Mouse (Mus musculus): Measurements from ENCODE around the gene Trappc2l. TPM values are rescaled to one million over a fixed set of nuclear protein-coding genes. Genes with fewer than 3 reads are reported as not detected.
"Not testable (repeated sequence)": the region's sequence is repeated elsewhere in the genome, so short reads cannot be mapped to it uniquely, and the experiment has no call there.

Gene Trappc2l
- polyA plus RNA-seq, 1 experiment from 2014 or later, result 49.8 TPM

DNA sequence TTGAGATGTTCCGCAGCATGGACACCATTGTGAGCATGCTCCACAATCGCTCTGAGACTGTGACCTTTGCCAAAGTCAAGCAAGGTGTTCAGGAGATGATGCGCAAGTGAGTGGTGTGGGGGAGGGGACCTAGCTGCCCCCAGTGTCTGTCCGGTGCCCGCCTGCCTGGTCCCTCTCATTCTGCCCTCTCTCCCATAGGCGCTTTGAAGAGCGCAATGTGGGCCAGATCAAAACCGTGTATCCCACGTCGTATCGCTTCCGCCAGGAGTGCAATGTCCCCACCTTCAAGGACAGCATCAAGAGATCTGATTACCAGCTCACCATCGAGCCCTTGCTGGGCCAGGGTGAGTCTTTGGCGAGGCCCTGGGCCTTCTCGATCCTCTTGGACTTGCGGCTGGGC lies 41.4 kb upstream of the Trappc2l start:
- 95% methylated on average over 16 of the region's 16 CpGs for WGBS (ENCODE audit: insufficient replicate concordance)
- peak overlapping the region; percentile 88 for H3K4me2 ChIP-seq
- no peak overlapping the region for H3K27ac ChIP-seq (ENCODE audit: low read depth, low read length)
- H3K9ac ChIP-seq (ENCODE audit: low read depth, low read length), result no peak overlapping the region
- no peaks in the 10 kb centered on the region for H3K27me3 ChIP-seq (ENCODE audit: control insufficient read depth, insufficient read depth, low read length)
- ATAC-seq (replicated peaks; ENCODE audit: insufficient number of reproducible peaks, low FRiP score, low TSS enrichment), result no peak
- H3K4me1 ChIP-seq (ENCODE audit: control insufficient read depth, insufficient read depth, low read length), result peaks cover 37% of the 10 kb centered on the region
- H3K4me3 ChIP-seq (ENCODE audit: low read depth, low read length), result no peak overlapping the region; the same call in 1 of the 2 replicates
- no peaks in the 10 kb centered on the region for H3K9me3 ChIP-seq (replicated peaks; ENCODE audit: control insufficient read depth, low read length)
- peaks cover 34% of the 10 kb centered on the region for H3K36me3 ChIP-seq (ENCODE audit: control insufficient read depth, insufficient read depth, low read length)

DNA sequence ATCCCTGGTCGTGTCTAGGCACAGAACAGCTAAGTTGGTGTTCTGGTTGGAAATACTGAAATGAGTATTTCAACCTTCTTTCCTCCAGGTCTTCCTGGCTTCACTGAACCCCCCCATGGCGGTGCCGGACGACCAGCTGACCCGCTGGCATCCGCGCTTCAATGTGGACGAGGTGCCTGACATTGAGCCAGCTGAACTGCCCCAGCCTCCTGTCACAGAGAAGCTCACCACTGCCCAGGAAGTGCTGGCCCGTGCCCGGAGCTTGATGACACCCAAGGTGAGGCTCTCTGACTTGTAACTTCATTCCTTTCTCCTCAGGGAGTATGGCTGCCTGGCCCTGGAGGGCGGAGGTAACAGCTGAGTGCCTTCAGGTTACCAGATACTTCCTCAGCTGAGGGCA lies 40.3 kb upstream of the Trappc2l start:
- H3K4me3 ChIP-seq (ENCODE audit: low read depth, low read length), result no peak overlapping the region
- no peaks in the 10 kb centered on the region for H3K27me3 ChIP-seq (ENCODE audit: control insufficient read depth, insufficient read depth, low read length)
- ATAC-seq (replicated peaks; ENCODE audit: insufficient number of reproducible peaks, low FRiP score, low TSS enrichment), result no peak
- H3K9ac ChIP-seq (ENCODE audit: low read depth, low read length), result no peak overlapping the region
- 93% methylated on average over 11 of the region's 11 CpGs for WGBS (ENCODE audit: insufficient replicate concordance)
- H3K9me3 ChIP-seq (replicated peaks; ENCODE audit: control insufficient read depth, low read length), result no peaks in the 10 kb centered on the region
- H3K4me1 ChIP-seq (ENCODE audit: control insufficient read depth, insufficient read depth, low read length), result peaks cover 48% of the 10 kb centered on the region
- H3K27ac ChIP-seq (ENCODE audit: low read depth, low read length), result no peak overlapping the region
- H3K4me2 ChIP-seq, result no peak overlapping the region
- peaks cover 34% of the 10 kb centered on the region for H3K36me3 ChIP-seq (ENCODE audit: control insufficient read depth, insufficient read depth, low read length)

DNA sequence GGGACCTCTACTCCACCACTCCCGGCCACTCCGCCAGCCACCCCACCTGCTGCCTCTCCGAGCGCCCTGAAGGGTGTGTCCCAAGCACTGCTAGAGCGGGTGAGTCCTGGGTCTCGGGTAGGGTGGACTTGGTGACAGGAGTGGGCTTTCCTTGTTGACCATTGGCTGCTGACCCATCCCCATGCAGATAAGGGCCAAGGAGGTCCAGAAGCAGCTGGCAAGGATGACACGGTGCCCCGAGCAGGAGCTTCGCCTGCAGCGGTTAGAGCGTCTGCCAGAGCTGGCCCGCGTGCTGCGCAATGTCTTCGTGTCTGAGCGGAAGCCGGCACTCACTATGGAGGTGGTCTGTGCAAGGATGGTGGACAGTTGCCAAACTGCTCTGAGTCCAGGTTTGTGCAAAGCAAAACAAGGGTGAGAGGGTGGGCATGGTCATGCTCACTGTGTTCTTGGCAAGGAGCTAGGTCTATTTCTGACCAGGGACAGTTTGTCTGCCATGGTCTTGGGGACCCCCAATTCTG lies 39.6 kb upstream of the Trappc2l start:
- H3K4me1 ChIP-seq (ENCODE audit: control insufficient read depth, insufficient read depth, low read length), result peaks cover 43% of the 10 kb centered on the region

DNA sequence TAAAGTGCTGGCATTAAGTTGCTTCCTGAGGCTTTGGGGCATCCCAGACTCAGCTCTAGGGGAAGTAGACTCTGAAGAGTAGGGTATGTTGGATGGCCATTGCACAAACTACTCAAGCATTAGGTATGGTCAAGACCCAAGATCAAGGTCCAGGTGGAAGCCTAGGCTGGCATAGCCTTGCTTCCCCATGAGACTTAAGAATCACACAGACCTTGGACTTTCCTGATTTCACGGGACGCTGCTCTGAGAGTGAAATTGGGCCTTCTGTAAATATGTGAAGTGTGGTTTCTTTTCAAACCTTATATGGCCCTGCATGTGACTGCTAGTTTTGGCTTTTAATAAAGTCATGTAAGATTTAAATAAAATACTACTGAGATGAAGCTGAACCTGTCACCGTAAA lies 38.7 kb upstream of the Trappc2l start:
- Histone ChIP-seq H3K4me3 (ENCODE audit: low read depth, low read length) (no peak overlapping the region), H3K4me1 (ENCODE audit: control insufficient read depth, insufficient read depth, low read length) (peaks cover 41% of the 10 kb centered on the region), H3K27me3 (ENCODE audit: control insufficient read depth, insufficient read depth, low read length) (no peaks in the 10 kb centered on the region), H3K4me2 (no peak overlapping the region), H3K9me3 (replicated peaks; ENCODE audit: control insufficient read depth, low read length) (no peaks in the 10 kb centered on the region), H3K27ac (ENCODE audit: low read depth, low read length) (no peak overlapping the region), H3K9ac (ENCODE audit: low read depth, low read length) (no peak overlapping the region), H3K36me3 (ENCODE audit: control insufficient read depth, insufficient read depth, low read length) (peaks cover 34% of the 10 kb centered on the region)
- 98% methylated on average over 3 of the region's 3 CpGs for WGBS (ENCODE audit: insufficient replicate concordance)
- ATAC-seq (replicated peaks; ENCODE audit: insufficient number of reproducible peaks, low FRiP score, low TSS enrichment), result no peak

More for the DNA sequence above, 39.6 kb upstream of the Trappc2l start:
- ATAC-seq (replicated peaks; ENCODE audit: insufficient number of reproducible peaks, low FRiP score, low TSS enrichment), result no peak
- WGBS (ENCODE audit: insufficient replicate concordance), result 91% methylated on average over 17 of the region's 17 CpGs
- Histone ChIP-seq H3K27ac (ENCODE audit: low read depth, low read length) (no peak overlapping the region), H3K27me3 (ENCODE audit: control insufficient read depth, insufficient read depth, low read length) (no peaks in the 10 kb centered on the region), H3K4me2 (no peak overlapping the region), H3K36me3 (ENCODE audit: control insufficient read depth, insufficient read depth, low read length) (peaks cover 34% of the 10 kb centered on the region), H3K9ac (ENCODE audit: low read depth, low read length) (no peak overlapping the region), H3K9me3 (replicated peaks; ENCODE audit: control insufficient read depth, low read length) (no peaks in the 10 kb centered on the region), H3K4me3 (ENCODE audit: low read depth, low read length) (no peak overlapping the region)

DNA sequence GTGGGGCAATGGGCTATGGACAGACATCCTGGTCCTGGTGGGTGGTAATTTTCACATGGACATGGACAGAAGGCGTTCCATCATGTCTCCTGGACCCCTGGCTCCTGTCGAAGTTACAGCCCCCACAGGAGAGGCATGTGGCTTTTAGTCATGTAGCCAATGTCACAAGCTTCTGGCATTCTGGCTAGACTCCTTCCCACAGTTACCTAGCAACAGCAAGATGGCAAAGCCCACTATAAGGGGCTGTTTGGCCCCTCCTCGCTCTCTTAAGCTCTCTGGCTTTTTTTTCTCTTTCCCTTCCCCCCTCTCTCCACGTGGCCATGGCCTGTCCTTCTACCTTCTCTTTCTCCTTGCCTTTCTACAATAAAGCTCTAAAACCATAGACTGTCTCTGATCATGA lies 38.3 kb upstream of the Trappc2l start:
- not testable (repeated sequence) for H3K27me3 ChIP-seq (ENCODE audit: control insufficient read depth, insufficient read depth, low read length); H3K9ac ChIP-seq (ENCODE audit: low read depth, low read length); H3K9me3 ChIP-seq (replicated peaks; ENCODE audit: control insufficient read depth, low read length); H3K4me2 ChIP-seq; H3K27ac ChIP-seq (ENCODE audit: low read depth, low read length); ATAC-seq (replicated peaks; ENCODE audit: insufficient number of reproducible peaks, low FRiP score, low TSS enrichment); H3K4me3 ChIP-seq (ENCODE audit: low read depth, low read length)
- 53% methylated on average over 4 of the region's 4 CpGs for WGBS (ENCODE audit: insufficient replicate concordance)
- Histone ChIP-seq H3K36me3 (ENCODE audit: control insufficient read depth, insufficient read depth, low read length) (peaks cover 34% of the 10 kb centered on the region), H3K4me1 (ENCODE audit: control insufficient read depth, insufficient read depth, low read length) (peaks cover 41% of the 10 kb centered on the region)

DNA sequence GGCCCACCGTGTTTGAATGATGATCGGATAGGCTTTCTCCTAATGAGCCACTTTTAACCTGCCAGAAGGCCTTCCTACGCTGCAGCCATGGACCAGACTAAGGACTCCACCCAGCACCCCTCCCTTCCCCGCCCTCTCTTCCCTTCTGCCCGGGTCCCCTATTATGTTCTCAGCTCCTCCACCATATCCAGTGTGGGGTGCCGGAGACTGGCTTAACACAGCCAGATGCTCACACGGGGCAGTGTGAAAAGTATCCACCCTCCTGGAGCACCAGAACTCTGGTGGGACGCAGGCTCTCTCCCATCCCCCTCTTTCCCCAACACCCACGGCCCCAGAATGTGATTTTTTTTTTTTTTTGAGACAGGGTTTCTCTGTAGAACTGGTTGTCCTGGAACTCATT lies 37.9 kb upstream of the Trappc2l start:
- no peak overlapping the region for H3K9ac ChIP-seq (ENCODE audit: low read depth, low read length)
- 64% methylated on average over 9 of the region's 9 CpGs for WGBS (ENCODE audit: insufficient replicate concordance)
- no peak overlapping the region for H3K27ac ChIP-seq (ENCODE audit: low read depth, low read length)
- no peak overlapping the region for H3K4me3 ChIP-seq (ENCODE audit: low read depth, low read length)
- H3K36me3 ChIP-seq (ENCODE audit: control insufficient read depth, insufficient read depth, low read length), result peaks cover 34% of the 10 kb centered on the region
- no peaks in the 10 kb centered on the region for H3K27me3 ChIP-seq (ENCODE audit: control insufficient read depth, insufficient read depth, low read length)
- H3K4me2 ChIP-seq, result no peak overlapping the region
- H3K4me1 ChIP-seq (ENCODE audit: control insufficient read depth, insufficient read depth, low read length), result peaks cover 40% of the 10 kb centered on the region
- ATAC-seq (replicated peaks; ENCODE audit: insufficient number of reproducible peaks, low FRiP score, low TSS enrichment), result no peak
- no peaks in the 10 kb centered on the region for H3K9me3 ChIP-seq (replicated peaks; ENCODE audit: control insufficient read depth, low read length)

DNA sequence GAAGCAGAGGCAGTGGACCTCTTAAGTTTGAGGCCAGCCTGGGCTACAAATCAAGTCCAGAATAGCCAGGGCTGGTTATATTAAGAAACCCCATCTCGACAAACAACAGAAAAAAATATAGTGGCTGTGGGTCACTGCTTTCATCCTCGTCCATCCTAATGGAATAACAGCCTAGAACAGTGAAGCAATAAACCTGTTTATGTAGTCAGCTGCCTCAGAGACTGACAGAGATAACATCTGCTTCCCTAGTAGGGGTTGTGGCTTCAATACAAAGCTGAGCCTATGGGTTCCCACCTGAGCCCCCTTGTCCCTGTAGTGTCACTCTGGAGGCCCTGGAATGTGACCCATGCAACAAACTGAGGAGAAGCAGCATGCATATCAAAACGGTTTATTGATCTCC lies 37.2 kb upstream of the Trappc2l start:
- peaks cover 34% of the 10 kb centered on the region for H3K36me3 ChIP-seq (ENCODE audit: control insufficient read depth, insufficient read depth, low read length)

DNA sequence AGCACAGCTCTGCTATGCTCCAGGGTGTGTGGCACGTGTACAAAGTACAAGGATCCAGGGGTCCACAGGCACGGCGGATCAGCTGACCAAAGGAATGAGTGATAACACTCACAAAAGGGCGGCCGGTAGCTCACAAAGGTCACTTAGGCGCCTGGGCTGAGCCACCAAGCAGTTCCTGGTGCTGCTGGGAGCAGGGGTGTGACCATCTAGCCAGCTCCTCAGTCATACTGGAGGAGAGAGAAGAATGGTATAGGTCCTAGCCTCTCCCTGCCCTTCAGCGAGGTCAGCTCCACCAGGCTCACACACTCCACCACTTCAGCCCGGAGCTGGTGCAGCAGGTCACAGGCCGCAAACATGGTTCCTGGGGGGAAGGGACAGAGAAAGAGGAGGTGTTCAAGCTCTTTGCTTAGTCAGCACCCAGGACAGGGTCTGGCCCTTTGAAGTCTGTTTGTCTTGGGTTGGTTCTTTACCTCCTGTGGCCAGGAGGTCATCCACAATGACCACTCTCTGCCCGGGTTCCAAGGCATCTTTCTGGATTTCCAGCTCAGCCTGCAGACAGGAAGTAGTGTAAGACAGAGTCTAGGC lies 36.7 kb upstream of the Trappc2l start:
- WGBS (ENCODE audit: insufficient replicate concordance), result 15% methylated on average over 10 of the region's 10 CpGs
- Histone ChIP-seq H3K4me1 (ENCODE audit: control insufficient read depth, insufficient read depth, low read length) (peaks cover 35% of the 10 kb centered on the region), H3K27me3 (ENCODE audit: control insufficient read depth, insufficient read depth, low read length) (no peaks in the 10 kb centered on the region), H3K4me3 (ENCODE audit: low read depth, low read length) (0 out of 2 replicates have a peak overlapping the region, but pooled peaks have one; percentile 8), H3K36me3 (ENCODE audit: control insufficient read depth, insufficient read depth, low read length) (peaks cover 34% of the 10 kb centered on the region), H3K9ac (ENCODE audit: low read depth, low read length) (0 out of 2 replicates have a peak overlapping the region, but pooled peaks have one; percentile 34), H3K27ac (ENCODE audit: low read depth, low read length) (peak overlapping the region; percentile 59), H3K4me2 (peak overlapping the region; percentile 88), H3K9me3 (replicated peaks; ENCODE audit: control insufficient read depth, low read length) (no peaks in the 10 kb centered on the region)
- no peak for ATAC-seq (replicated peaks; ENCODE audit: insufficient number of reproducible peaks, low FRiP score, low TSS enrichment)

More for the DNA sequence above, 37.2 kb upstream of the Trappc2l start:
- 60% methylated on average over 3 of the region's 3 CpGs for WGBS (ENCODE audit: insufficient replicate concordance)
- ATAC-seq (replicated peaks; ENCODE audit: insufficient number of reproducible peaks, low FRiP score, low TSS enrichment), result no peak
- no peaks in the 10 kb centered on the region for H3K27me3 ChIP-seq (ENCODE audit: control insufficient read depth, insufficient read depth, low read length)
- H3K4me3 ChIP-seq (ENCODE audit: low read depth, low read length), result no peak overlapping the region
- H3K27ac ChIP-seq (ENCODE audit: low read depth, low read length), result peak overlapping the region; percentile 59; the same call in 1 of the 2 replicates
- peaks cover 37% of the 10 kb centered on the region for H3K4me1 ChIP-seq (ENCODE audit: control insufficient read depth, insufficient read depth, low read length)
- no peaks in the 10 kb centered on the region for H3K9me3 ChIP-seq (replicated peaks; ENCODE audit: control insufficient read depth, low read length)
- no peak overlapping the region for H3K9ac ChIP-seq (ENCODE audit: low read depth, low read length)
- H3K4me2 ChIP-seq, result peak overlapping the region; percentile 88; the same call in 1 of the 2 replicates

DNA sequence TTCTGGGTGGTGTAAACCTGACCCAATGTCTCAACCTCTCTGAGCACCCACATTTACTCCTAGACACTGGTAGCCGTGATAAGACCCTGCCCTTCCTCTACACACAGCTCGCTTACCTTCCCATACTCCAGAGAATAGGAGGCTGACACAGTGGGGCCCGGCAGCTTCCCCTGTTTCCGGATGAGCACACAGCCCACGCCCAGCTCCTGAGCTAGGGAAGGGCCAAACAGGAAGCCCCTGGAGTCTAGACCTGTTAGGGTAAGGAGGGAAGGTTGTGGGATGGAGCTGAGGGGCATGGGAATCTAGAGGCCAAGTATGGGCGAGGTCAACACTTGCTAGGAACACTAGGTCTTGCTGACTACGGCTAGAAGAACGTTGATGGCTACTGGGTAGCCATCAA lies 36.2 kb upstream of the Trappc2l start:
- Histone ChIP-seq H3K9me3 (replicated peaks; ENCODE audit: control insufficient read depth, low read length) (no peaks in the 10 kb centered on the region), H3K27ac (ENCODE audit: low read depth, low read length) (peak overlapping the region; percentile 59), H3K4me3 (ENCODE audit: low read depth, low read length) (0 out of 2 replicates have a peak overlapping the region, but pooled peaks have one; percentile 8), H3K27me3 (ENCODE audit: control insufficient read depth, insufficient read depth, low read length) (no peaks in the 10 kb centered on the region), H3K4me2 (peak overlapping the region; percentile 88), H3K9ac (ENCODE audit: low read depth, low read length) (no peak overlapping the region; the same call in 1 of the 2 replicates), H3K36me3 (ENCODE audit: control insufficient read depth, insufficient read depth, low read length) (peaks cover 29% of the 10 kb centered on the region), H3K4me1 (ENCODE audit: control insufficient read depth, insufficient read depth, low read length) (peaks cover 35% of the 10 kb centered on the region)
- ATAC-seq (replicated peaks; ENCODE audit: insufficient number of reproducible peaks, low FRiP score, low TSS enrichment), result no peak
- 55% methylated on average over 8 of the region's 8 CpGs for WGBS (ENCODE audit: insufficient replicate concordance)
